Mouse (Mus musculus): ENCODE measurements around the gene Stat3. TPM values are rescaled to one million over a fixed set of nuclear protein-coding genes. Genes with fewer than 3 reads are reported as not detected.
A peak's percentile ranks its signal among the peaks of the same experiment; 100 is the strongest.

The Stat3 gene
- polyA plus RNA-seq, 1 experiment: 47.5 TPM

GRCm38 (mm10) chr11:100969744-100970556 is 30.6 kb upstream of the Stat3 start:
- H3K27ac ChIP-seq (ENCODE audit: insufficient read depth, low read length): no peak overlapping the region
- no peak for TF ChIP-seq POLR2A (IDR thresholded peaks at IDR 0.05; ENCODE audit: borderline replicate concordance, insufficient read depth, low read length)
- TF ChIP-seq CTCF (IDR thresholded peaks at IDR 0.05; ENCODE audit: borderline replicate concordance, insufficient read depth, low read depth, low read length): no peak
- peak overlapping the region; percentile 50 for H3K4me3 ChIP-seq (replicated peaks; ENCODE audit: insufficient read depth, low read depth, low read length)
- no peaks in the 10 kb centered on the region; the same call in 1 of the 2 replicates for H3K4me1 ChIP-seq (ENCODE audit: control insufficient read depth, insufficient read depth, low read length)
- WGBS: 1% methylated on average over 65 of the region's 65 CpGs
- no peaks in the 10 kb centered on the region; the same call in 1 of the 2 replicates for H3K27me3 ChIP-seq (ENCODE audit: control insufficient read depth, insufficient read depth, low read length)
- DNase-seq: peak in 1 of 2 experiments; percentile 32

DNA sequence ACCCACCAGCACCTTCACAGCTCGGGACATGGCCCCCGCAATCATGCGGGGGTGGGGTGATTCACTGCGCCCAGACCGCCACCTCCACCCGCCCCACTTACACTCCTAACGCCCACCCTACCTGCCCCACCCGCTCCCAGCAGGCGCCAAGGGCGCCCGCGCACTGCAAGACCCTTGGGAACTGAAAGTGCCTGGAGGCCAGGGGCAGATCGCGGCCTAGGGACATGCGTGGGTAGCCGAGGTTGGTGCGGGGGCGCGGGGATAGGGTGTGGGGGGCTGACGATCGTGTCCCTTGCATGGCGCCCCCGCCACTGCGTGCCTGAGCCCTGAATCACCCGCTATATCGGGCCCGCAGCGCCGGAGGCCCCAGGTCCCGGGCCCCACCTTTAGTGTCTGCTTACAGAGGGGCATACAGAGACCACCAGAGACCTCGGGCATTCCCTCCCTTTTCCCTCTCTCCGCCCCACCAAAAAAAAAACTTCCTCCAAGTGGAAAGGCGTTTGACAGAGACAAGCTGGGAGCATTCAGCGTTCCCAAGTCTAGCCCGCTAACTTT is 29.9 kb upstream of the Stat3 start:
- TF ChIP-seq CTCF (IDR thresholded peaks at IDR 0.05; ENCODE audit: borderline replicate concordance, insufficient read depth, low read depth, low read length): no peak
- DNase-seq: no peak
- Histone ChIP-seq H3K4me1 (ENCODE audit: control insufficient read depth, insufficient read depth, low read length) (no peaks in the 10 kb centered on the region; the same call in 1 of the 2 replicates), H3K27ac (ENCODE audit: insufficient read depth, low read length) (no peak overlapping the region), H3K4me3 (replicated peaks; ENCODE audit: insufficient read depth, low read depth, low read length) (no peak overlapping the region), H3K27me3 (ENCODE audit: control insufficient read depth, insufficient read depth, low read length) (no peaks in the 10 kb centered on the region; the same call in 1 of the 2 replicates)
- WGBS: 12% methylated on average over 35 of the region's 35 CpGs

DNA sequence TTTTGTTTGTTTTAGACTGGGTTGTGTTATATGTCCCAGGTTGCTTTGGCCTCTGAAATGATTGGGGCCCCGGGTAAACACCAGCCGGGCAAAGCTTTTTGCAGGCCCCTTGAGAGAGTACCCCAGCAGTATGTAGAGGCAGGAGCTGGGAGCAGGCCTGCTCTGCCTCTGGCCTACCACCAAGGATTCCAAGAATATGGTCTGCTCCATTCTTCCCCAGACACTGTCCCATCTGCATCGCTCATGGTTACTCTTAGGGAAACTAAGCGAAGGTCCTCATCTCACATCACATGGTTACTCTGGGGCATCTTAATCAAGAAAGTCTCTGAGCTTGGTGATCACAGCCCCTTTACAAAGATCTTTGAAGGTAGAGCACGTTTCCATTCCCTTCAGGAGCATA is 29.2 kb upstream of the Stat3 start:
- H3K4me1 ChIP-seq (ENCODE audit: control insufficient read depth, insufficient read depth, low read length): no peaks in the 10 kb centered on the region; the same call in 1 of the 2 replicates
- TF ChIP-seq POLR2A (IDR thresholded peaks at IDR 0.05; ENCODE audit: borderline replicate concordance, insufficient read depth, low read length): no peak
- TF ChIP-seq CTCF (IDR thresholded peaks at IDR 0.05; ENCODE audit: borderline replicate concordance, insufficient read depth, low read depth, low read length): no peak
- no peaks in the 10 kb centered on the region; the same call in 1 of the 2 replicates for H3K27me3 ChIP-seq (ENCODE audit: control insufficient read depth, insufficient read depth, low read length)
- no peak for DNase-seq
- H3K4me3 ChIP-seq (replicated peaks; ENCODE audit: insufficient read depth, low read depth, low read length): no peak overlapping the region
- 88% methylated on average over 5 of the region's 5 CpGs for WGBS
- no peak overlapping the region for H3K27ac ChIP-seq (ENCODE audit: insufficient read depth, low read length)

DNA sequence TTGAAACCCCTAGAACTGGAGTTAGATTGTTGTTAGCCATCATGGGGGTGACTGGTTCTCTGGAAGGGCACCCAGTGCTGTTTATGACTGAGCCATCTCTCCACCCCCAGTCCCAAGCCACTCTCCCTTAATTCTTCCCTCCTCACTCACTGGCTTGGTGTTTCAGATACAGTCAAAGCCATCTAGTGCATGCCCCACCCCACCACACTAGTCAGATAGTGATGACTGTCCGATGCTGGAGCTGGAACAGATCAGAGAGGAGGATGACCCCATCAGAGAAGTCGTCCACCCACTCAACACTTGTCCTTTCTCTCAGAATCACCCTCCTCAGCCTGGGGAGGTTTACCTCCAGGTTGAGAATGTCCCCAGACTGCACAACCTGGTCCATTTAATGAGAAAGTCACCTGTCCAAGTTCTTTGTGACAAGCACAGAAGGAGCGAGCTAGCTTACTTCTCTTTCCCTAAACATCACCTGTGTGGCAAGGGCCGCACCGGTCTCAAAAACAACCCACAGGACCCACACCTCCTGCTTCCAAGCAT is 28.6 kb upstream of the Stat3 start:
- TF ChIP-seq POLR2A (IDR thresholded peaks at IDR 0.05; ENCODE audit: borderline replicate concordance, insufficient read depth, low read length): no peak
- TF ChIP-seq CTCF (IDR thresholded peaks at IDR 0.05; ENCODE audit: borderline replicate concordance, insufficient read depth, low read depth, low read length): no peak
- Histone ChIP-seq H3K4me3 (replicated peaks; ENCODE audit: insufficient read depth, low read depth, low read length) (no peak overlapping the region), H3K4me1 (ENCODE audit: control insufficient read depth, insufficient read depth, low read length) (no peaks in the 10 kb centered on the region; the same call in 1 of the 2 replicates), H3K27ac (ENCODE audit: insufficient read depth, low read length) (no peak overlapping the region), H3K27me3 (ENCODE audit: control insufficient read depth, insufficient read depth, low read length) (no peaks in the 10 kb centered on the region; the same call in 1 of the 2 replicates)
- 93% methylated on average over 5 of the region's 5 CpGs for WGBS
- DNase-seq: no peak

- 70% methylated on average over 5 of the region's 5 CpGs for WGBS
- Histone ChIP-seq H3K27me3 (ENCODE audit: control insufficient read depth, insufficient read depth, low read length) (no peaks in the 10 kb centered on the region; the same call in 1 of the 2 replicates), H3K4me3 (replicated peaks; ENCODE audit: insufficient read depth, low read depth, low read length) (no peak overlapping the region), H3K27ac (ENCODE audit: insufficient read depth, low read length) (no peak overlapping the region), H3K4me1 (ENCODE audit: control insufficient read depth, insufficient read depth, low read length) (no peaks in the 10 kb centered on the region; the same call in 1 of the 2 replicates)
- TF ChIP-seq POLR2A (IDR thresholded peaks at IDR 0.05; ENCODE audit: borderline replicate concordance, insufficient read depth, low read length) (no peak), CTCF (IDR thresholded peaks at IDR 0.05; ENCODE audit: borderline replicate concordance, insufficient read depth, low read depth, low read length) (no peak)
- no peak for DNase-seq
Observed at GRCm38 (mm10) chr11:100967376-100967775, 28.0 kb upstream of the Stat3 start.

GRCm38 (mm10) chr11:100965760-100966159 is 26.4 kb upstream of the Stat3 start:
- Histone ChIP-seq H3K4me3 (replicated peaks; ENCODE audit: insufficient read depth, low read depth, low read length) (no peak overlapping the region), H3K27me3 (ENCODE audit: control insufficient read depth, insufficient read depth, low read length) (no peaks in the 10 kb centered on the region; the same call in 1 of the 2 replicates), H3K4me1 (ENCODE audit: control insufficient read depth, insufficient read depth, low read length) (no peaks in the 10 kb centered on the region; the same call in 1 of the 2 replicates), H3K27ac (ENCODE audit: insufficient read depth, low read length) (no peak overlapping the region)
- no peak for TF ChIP-seq CTCF (IDR thresholded peaks at IDR 0.05; ENCODE audit: borderline replicate concordance, insufficient read depth, low read depth, low read length)
- TF ChIP-seq POLR2A (IDR thresholded peaks at IDR 0.05; ENCODE audit: borderline replicate concordance, insufficient read depth, low read length): no peak
- 78% methylated on average over 6 of the region's 6 CpGs for WGBS
- no peak for DNase-seq

DNA sequence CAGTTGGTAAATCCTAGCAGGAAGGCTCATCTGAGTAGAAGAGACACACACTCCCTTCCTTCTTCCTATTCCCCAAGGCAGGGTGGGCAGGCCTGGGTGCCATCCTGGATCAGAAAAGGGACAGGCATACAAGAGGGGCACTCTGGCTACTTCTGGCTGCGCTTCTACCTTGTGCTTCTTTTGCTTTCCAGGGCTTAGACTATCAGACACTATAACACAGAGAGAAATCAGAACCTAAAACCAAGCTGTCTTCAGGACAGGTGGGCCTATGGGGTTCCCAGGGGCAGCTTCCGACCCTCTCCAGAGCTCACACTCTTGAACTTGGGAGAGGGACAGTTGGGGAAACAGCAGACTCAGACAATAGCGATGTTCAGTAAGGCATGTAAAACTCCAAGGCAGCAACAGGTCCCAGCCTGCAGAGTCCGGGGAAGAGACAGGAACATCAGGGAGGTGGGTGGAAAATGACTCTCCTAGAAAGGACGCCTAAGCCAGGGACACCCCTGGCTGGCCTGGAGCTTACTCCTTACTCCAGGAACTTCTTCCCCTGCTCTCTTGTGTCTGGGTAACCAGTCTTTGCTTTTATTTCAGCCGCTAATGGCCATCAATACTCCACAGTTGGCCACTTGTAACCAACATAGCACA is 25.7 kb upstream of the Stat3 start:
- no peak overlapping the region for H3K27ac ChIP-seq (ENCODE audit: insufficient read depth, low read length)
- 84% methylated on average over 6 of the region's 6 CpGs for WGBS
- no peaks in the 10 kb centered on the region; the same call in 1 of the 2 replicates for H3K27me3 ChIP-seq (ENCODE audit: control insufficient read depth, insufficient read depth, low read length)
- no peak overlapping the region for H3K4me3 ChIP-seq (replicated peaks; ENCODE audit: insufficient read depth, low read depth, low read length)
- TF ChIP-seq POLR2A (IDR thresholded peaks at IDR 0.05; ENCODE audit: borderline replicate concordance, insufficient read depth, low read length): no peak
- TF ChIP-seq CTCF (IDR thresholded peaks at IDR 0.05; ENCODE audit: borderline replicate concordance, insufficient read depth, low read depth, low read length): no peak
- no peak for DNase-seq
- H3K4me1 ChIP-seq (ENCODE audit: control insufficient read depth, insufficient read depth, low read length): no peaks in the 10 kb centered on the region; the same call in 1 of the 2 replicates

Measured in cerebellum, adult 2 months (tissue).